Mouse (Mus musculus) cortical plate, adult 2 months (tissue): Measurements from ENCODE around the gene Hsph1. TPM values are rescaled to one million over a fixed set of nuclear protein-coding genes. Genes with fewer than 3 reads are reported as not detected.

ENCODE experiments used
- H3K27ac ChIP-seq: fragments of 200-500 bp; 2 replicates; pipeline ENCODE4 v1.5.1; 2012; ENCODE audit warnings: low read length, control low read depth, inconsistent platforms; ENCODE audit not compliant: insufficient read depth
- H3K4me1 ChIP-seq: fragments of 200-500 bp; 2 replicates; pipeline ENCODE4 v1.6.1; 2011; ENCODE audit warnings: low read length; ENCODE audit not compliant: control insufficient read depth, insufficient read depth
- H3K4me3 ChIP-seq: fragments of 200-500 bp; 2 replicates; pipeline ENCODE4 v1.5.1; 2011; ENCODE audit warnings: mild to moderate bottlenecking, low read length, control low read depth; ENCODE audit not compliant: insufficient read depth
- CTCF ChIP-seq: fragments of 200-500 bp; IDR thresholded peaks from 2 replicates; pipeline ENCODE4 v1.5.1; 2011; ENCODE audit warnings: mild to moderate bottlenecking, control low read depth, low read length; ENCODE audit not compliant: insufficient read depth; ENCODE audit errors: extremely low read depth
- POLR2A ChIP-seq: fragments of 200-500 bp; IDR thresholded peaks from 2 replicates; pipeline ENCODE4 v1.6.1; 2011; ENCODE audit warnings: mild to moderate bottlenecking, low read length, control low read depth; ENCODE audit not compliant: insufficient read depth; ENCODE audit errors: extremely low read depth
- polyA plus RNA-seq: library from polyadenylated mRNA; depleted of rRNA; stranded (reverse); fragments of >200 nt; gene quantifications from 2 replicates; pipeline ENCODE4 v1.2.3, GENCODE M21; 2012

Hsph1 gene
- polyA plus RNA-seq, 1 experiment: 209 TPM

DNA sequence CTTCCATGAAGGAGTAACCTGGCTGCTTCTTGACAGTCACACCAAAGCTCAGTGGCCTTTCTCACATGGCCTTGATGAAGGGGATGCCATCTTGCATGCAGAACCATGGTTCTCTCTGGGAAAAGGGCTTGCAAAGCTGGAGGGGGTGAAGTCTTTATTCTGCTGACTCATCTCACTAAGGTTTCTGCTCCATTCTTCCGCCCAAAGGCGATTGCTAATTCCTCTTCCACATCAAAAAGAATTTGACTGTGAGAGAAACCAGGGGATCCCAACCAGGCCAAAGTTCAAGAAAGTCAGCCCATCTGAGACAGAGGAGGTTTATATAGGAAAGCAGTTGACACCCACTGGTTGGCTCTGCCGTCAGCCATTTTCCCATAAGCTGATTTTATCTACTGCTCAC is 46.2 kb downstream of the Hsph1 start:
- Histone ChIP-seq H3K27ac (no peak overlapping the region), H3K4me3 (no peak overlapping the region), H3K4me1 (peaks cover 2% of the 10 kb centered on the region; the same call in 1 of the 2 replicates)
- TF ChIP-seq CTCF (no peak), POLR2A (no peak)

DNA sequence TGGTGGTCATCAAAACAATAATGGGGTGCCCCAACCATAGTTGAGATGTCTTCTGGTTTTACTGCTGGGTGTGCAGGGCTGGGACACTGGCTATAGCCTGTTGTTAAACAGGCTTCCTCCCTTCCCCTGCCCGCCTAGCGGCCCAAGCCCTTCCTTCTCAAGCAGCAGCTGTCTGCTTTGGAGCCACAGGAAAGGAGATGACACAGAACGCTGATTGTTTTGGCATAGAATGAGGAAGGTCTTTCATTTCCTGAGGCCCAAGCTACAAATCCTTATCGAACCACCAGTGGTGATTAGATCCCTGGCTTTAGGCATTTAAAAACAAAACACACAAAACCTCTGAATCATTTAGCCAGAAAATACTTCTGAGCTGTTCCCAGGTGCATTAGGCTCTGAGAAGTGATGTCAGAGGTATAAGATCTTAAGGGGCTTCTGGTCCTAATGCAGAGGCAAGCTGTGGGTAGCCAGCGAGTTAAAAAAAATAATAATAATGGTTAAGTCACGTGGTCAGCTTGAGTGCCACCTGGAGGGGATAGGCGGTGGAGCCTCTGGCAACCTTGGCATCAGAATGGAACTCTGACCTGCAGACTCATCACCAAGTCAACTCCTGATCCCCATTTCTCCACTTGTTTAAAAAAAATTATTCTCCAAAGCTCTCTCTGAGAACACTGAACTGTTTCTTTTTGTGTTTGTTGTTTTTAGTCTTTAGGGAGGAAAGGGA is 47.2 kb downstream of the Hsph1 start:
- TF ChIP-seq CTCF (no peak), POLR2A (no peak)
- Histone ChIP-seq H3K27ac (no peak overlapping the region), H3K4me3 (no peak overlapping the region)

DNA sequence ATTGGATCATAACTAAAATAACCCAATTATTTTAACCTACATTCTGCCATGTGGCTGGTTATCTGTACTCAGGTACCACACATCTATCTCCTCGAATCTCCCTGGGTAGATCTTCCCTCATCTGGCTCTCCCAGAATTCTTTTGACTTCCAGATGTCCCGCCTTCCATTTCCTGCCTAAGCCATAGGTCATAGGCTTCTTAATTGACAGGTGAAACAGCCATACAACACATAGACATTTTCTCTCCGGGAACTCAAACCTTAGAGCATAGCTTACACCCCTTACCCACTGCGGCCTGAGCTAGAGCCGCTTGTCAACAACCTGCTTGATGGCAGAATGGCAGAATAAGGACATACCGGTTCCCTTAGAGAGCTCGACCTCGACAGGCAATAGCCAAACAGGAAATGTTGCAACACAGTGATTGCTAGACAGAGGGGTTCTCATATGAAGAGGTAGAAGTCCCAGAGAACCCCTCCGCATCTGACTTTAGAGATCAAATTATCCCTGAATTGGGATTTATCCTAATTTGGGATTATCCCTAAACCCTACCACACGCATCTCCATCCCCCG is 48.8 kb downstream of the Hsph1 start:
- TF ChIP-seq POLR2A (no peak), CTCF (no peak)

More for the DNA sequence above, 47.2 kb downstream of the Hsph1 start:
- peaks cover 2% of the 10 kb centered on the region; the same call in 1 of the 2 replicates for H3K4me1 ChIP-seq

DNA sequence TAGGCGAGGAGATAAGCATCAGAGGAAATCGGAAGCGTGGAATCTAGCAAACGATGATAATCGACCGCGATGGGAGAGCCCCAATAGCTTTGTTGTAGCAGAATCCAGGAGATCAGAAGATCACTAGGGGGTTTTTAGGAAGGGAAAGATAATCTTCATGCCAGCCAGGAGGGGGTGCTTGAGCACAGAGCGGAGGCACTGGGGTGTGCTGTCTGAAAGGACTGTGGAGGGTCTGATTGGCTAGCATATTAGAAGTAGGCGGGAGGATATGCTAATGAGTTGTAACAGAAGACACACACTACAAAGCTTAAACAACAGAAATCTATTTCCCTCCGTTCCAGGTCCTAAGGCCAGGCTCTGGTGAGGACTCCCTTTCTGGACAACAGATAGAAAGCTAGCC is 50.3 kb downstream of the Hsph1 start:
- H3K4me1 ChIP-seq: peaks cover 2% of the 10 kb centered on the region; the same call in 1 of the 2 replicates
- TF ChIP-seq CTCF (no peak), POLR2A (no peak)
- no peak overlapping the region for H3K27ac ChIP-seq
- H3K4me3 ChIP-seq: no peak overlapping the region

More for the DNA sequence above, 48.8 kb downstream of the Hsph1 start:
- no peak overlapping the region for H3K4me3 ChIP-seq
- no peak overlapping the region for H3K27ac ChIP-seq
- H3K4me1 ChIP-seq: peaks cover 2% of the 10 kb centered on the region; the same call in 1 of the 2 replicates

DNA sequence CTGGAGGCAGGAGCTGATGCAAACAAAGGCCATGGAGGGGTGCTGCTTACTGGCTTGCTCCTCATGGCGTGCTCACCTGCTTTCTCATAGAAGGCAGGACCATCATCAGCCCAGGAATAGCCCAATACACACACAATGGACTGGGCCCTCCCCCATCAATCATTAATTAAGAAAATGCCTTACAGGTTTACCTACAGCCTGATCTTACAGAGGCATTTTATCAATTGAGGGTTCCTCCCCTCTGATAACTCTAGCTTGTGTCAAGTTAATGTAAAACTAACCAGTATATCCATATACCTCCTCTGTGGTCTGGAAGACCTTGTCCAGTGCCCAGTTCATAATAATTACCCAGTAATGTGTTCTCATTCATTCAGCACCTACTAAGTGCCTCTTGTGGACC is 50.9 kb downstream of the Hsph1 start:
- Histone ChIP-seq H3K27ac (no peak overlapping the region), H3K4me3 (no peak overlapping the region), H3K4me1 (peaks cover 2% of the 10 kb centered on the region; the same call in 1 of the 2 replicates)
- TF ChIP-seq POLR2A: no peak
- no peak for TF ChIP-seq CTCF

DNA sequence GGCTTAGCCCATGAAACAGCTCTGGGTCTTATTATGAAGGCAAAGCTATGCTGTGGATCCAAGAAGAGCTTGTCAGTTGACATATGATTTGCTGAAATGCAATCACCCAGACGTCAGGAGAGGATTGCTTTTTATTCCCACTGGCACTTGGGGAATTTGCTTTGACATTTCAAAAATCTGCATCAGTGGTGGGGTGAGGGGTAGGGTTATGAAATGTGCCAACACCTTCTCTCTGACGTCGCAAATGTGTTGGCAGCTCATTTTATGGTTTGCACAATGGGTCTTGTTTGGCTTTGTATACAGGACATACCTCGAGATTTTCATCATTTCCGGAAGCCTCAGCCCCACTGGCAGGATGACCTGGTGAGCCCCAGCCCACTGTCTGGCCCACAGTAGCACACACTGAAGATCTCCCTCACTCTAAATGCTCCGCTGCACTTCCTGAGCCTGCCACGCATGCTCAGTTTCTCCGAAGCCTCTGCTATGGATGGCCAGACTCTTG is 52.0 kb downstream of the Hsph1 start:
- Histone ChIP-seq H3K4me1 (no peaks in the 10 kb centered on the region), H3K27ac (no peak overlapping the region), H3K4me3 (no peak overlapping the region)
- TF ChIP-seq CTCF: no peak
- no peak for TF ChIP-seq POLR2A

DNA sequence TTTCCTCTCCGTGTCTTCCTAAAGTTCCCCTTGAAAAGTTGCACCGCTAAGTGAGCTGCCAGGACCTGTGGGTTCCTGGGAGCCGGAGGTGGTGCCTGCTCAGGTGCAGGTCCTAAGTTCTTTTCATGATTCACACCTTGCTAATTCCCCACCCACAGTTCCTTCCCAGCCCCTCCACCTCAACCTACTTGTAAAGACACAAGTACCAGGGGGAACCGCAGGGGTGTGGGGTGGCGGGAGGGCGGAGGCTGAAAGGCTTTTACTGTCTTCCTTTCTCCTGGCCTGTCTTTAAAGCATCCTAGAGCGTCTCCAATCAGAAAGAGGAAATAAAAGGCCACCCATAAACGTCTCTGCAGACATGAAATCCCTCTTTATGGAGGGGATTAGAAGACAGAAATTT is 52.7 kb downstream of the Hsph1 start:
- H3K4me1 ChIP-seq: no peaks in the 10 kb centered on the region
- TF ChIP-seq CTCF (no peak), POLR2A (no peak)
- H3K27ac ChIP-seq: no peak overlapping the region
- H3K4me3 ChIP-seq: no peak overlapping the region

DNA sequence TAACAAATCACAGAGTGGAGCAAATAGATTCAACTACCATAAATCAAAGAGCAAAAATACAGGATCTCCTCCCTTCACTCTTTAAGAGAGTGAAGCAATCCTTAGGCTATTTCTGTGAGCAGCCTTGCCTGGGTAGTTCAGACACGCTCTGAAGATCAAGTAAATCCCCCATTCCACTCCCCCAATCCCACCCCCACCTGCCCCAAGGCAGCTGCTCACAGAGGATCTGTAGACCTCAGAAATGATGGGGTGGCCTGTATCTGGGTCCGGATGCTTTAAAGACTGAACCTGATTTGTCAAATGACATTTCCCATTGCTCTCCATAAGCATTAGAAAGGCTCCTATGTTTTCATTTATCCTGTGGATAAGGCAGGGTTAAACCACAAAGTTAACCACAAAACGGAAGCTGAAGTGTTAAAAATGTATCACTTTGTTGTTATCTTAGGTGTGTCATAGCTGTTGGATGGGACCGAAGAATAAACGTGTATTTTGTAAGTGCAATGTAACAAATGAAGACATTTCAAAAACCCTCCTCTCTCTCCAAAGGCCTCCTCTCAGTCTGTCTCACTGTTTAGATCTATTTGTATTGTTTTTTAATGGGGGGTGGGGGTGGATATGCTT is 53.4 kb downstream of the Hsph1 start:
- Histone ChIP-seq H3K4me3 (no peak overlapping the region), H3K27ac (no peak overlapping the region), H3K4me1 (no peaks in the 10 kb centered on the region)
- TF ChIP-seq CTCF (no peak), POLR2A (no peak)

DNA sequence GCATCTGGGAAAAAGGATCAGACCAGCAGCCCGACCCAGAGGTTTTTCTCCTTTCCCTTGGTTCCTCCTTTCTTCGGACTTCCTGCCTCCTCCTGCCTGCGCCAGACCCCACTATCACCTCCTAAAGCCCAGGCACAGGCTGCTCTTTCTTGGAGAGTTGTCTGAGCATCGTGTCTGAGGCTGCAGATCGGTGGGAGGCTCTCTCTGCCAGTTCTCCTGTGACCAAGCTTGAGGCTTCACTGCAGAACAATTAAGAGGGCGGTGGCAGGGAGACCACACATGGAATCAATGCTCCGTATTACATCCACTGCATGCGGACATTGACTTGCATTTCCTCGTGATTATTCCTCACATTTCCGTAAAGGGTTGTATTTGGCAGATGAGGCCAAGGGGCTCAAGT is 58.7 kb downstream of the Hsph1 start:
- Histone ChIP-seq H3K27ac (no peak overlapping the region), H3K4me1 (peaks cover 4% of the 10 kb centered on the region), H3K4me3 (no peak overlapping the region)
- TF ChIP-seq POLR2A (no peak), CTCF (no peak)

DNA sequence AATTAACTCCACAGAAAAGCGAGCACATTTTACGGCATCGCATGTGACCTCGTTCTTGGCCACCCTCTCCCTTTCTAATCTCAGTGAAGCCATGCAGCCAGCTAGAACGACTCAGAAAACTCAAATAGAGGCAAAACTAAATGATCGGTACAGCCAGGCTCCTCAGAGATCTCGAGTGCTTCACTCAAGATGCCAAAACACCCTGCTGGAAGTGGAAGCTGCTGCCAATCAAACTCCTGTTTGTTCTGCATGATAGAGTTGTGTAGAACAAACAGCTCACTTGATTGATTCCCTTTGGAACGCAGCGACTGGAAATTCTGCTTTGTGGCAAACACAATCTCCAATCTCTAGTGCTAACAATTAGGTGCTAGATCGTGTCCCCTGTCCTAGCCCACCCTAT is 59.2 kb downstream of the Hsph1 start:
- Histone ChIP-seq H3K4me1 (peaks cover 4% of the 10 kb centered on the region), H3K4me3 (no peak overlapping the region), H3K27ac (no peak overlapping the region)
- TF ChIP-seq CTCF (no peak), POLR2A (no peak)
